Mouse (Mus musculus): ENCODE data around the gene Llcfc1.

Llcfc1 gene

GRCm38 (mm10) chr6:41684131-41684530 is at the start of gene Llcfc1:
Gene Llcfc1 (plus strand): TSS chr6:41684431.
- no peak for DNase-seq

DNA sequence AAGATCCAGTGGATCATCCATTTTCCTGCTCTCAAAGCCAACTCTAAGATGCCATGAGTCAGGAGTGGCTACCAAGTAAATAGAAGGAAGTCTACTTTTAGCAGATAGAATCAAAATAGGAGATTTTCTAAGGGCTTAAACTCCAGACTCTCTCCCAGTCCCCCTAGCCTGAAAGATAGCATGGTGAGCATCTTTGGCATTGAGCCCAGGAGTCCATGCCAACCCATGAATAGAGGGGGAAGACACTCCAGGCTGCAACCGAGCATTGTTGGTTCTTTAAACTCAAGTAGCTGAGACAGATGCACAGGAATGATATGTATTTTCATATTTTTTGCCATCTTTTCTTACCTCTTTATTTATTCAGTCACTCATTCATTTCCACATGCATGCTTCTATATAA is 49.0 kb upstream of the Llcfc1 start:
- DNase-seq: no peak

DNA sequence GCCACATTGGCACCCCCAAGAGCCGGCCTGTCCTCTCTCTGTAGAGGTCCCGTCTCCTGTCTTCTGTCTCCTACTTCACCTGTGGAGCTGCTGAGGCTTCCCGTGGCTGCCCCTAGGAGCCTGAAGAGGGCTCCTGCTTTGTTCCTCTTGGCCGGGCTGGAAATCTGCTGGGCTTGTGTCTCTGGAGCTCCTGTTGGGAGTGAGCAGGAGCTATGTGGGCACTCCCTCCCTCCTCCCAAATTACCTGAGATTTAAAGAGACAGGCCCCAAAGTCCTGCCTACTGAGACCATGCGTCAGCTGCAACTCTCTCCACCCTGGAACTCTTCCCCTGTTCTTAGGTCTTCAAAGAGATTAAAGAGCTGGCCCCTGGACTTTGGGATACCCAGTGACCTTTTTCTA is 48.1 kb upstream of the Llcfc1 start, which contains the start of gene Trpv6:
TSS of gene Trpv6 (minus strand) at position 228 of the 400 bp plus-strand sequence.
- DNase-seq: no peak

- DNase-seq: no peak
Observed at GRCm38 (mm10) chr6:41637393-41637792, 46.8 kb upstream of the Llcfc1 start.

GRCm38 (mm10) chr6:41637927-41638506 is 46.2 kb upstream of the Llcfc1 start:
- DNase-seq: no peak

GRCm38 (mm10) chr6:41640449-41640848 is 43.8 kb upstream of the Llcfc1 start:
- no peak for DNase-seq

DNA sequence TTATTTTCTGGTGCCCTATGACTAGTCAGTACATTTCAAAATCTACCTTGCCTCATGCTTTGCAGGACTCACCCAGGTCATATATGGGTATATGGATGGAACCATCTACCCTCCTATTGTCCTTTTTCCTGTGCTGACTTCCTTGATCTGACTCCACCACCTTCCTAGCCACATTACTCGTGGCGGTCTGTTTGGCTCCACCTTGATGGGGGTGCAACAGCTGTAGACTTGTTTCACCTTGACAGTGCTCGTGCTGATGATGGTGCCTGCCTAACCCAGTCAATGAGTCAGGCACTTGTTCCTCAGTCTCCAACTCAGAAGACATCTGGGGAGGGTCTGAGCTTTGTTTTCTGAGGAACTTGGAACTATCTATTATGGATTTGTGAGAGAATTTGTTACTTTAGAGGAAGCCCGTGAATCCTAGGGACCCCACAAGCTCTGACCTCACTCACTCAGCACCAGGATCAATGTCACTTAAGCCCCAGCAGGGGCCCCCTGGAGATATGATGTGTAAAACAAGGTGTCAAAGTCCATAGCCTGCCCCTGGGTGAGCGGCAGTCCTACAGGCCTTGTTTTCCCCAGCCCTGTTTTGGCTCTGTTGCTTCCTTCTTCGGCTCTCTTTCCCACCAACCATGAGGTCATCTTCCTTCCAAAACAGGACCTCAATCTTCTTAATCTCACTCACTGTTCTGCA is 42.9 kb upstream of the Llcfc1 start:
- DNase-seq: no peak

DNA sequence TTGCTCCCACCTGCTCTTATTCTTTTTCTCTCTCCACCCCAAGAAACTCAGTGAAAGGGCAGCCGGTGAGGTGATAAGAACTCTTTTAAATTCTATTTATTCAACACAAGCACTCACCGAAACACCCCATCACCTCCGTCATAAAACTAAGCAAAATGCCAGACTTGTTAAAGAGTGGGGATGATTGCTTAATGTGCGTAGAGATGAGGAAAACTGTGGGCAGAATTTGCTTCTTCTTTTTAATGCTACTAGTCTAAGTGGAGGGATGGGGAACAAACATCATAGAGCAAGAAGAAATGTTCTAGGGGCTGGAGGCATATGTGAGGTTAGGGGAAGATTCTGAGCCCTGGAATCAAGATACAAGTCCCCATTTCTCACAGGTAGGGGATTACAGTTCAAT is 41.5 kb upstream of the Llcfc1 start:
- no peak for DNase-seq

GRCm38 (mm10) chr6:41643227-41643626 is 41.0 kb upstream of the Llcfc1 start:
- no peak for DNase-seq

DNA sequence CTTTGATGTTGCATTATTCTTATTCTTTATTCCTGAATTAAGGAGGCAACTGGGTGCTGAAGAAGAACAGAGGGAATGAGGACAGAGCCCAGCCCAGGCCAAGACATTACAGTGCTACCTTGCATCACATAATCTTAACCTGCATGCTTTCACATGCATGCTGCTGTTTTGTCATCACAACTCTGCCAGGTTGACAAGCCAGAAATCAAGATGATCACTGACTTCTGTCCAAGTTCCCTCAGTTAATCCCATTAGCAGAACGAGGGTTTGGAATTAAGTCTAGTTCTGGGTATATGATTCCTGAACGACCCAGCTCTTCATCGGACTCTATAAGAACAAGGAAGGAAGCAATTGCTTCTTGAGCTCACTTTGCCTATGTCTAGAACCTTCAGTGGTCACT is 38.0 kb upstream of the Llcfc1 start:
- no peak for DNase-seq

GRCm38 (mm10) chr6:41646672-41647071 is 37.6 kb upstream of the Llcfc1 start:
- no peak for DNase-seq

GRCm38 (mm10) chr6:41653173-41653572 is 31.1 kb upstream of the Llcfc1 start:
- no peak for DNase-seq

DNA sequence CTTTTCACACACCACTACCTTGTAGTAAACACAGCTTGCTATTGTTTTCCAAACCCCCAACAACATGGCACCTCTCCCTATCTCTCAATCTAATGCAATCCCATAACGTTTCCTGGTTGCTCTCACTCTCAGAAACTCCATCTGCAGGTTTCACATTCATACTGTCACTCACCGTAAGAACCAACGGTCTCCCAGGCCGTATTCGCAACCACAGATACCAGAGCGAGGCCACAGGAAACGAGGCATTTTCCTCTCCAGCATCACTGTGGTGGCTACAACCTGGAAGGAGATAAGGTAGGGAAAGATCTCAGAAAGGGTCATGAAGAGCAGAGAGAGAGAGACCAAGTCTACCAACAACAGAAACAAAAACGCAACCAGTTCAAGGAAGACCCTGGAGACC is 29.6 kb upstream of the Llcfc1 start:
- no peak for DNase-seq

- no peak for DNase-seq
Observed at GRCm38 (mm10) chr6:41658487-41658886, 25.7 kb upstream of the Llcfc1 start.

- no peak for DNase-seq
Observed at GRCm38 (mm10) chr6:41662320-41662719, 21.9 kb upstream of the Llcfc1 start.

- DNase-seq: no peak
Observed at GRCm38 (mm10) chr6:41676530-41676929, 7.7 kb upstream of the Llcfc1 start.

GRCm38 (mm10) chr6:41680669-41681068 is 3.6 kb upstream of the Llcfc1 start, which contains the start of gene Trpv5:
Gene Trpv5 (minus strand): TSS chr6:41680769.
- peak; percentile 13 for DNase-seq

GRCm38 (mm10) chr6:41681656-41682055 is 2.6 kb upstream of the Llcfc1 start:
- DNase-seq: peak; percentile 21

GRCm38 (mm10) chr6:41684911-41685310 is 680 bp downstream of the Llcfc1 start:
- DNase-seq: no peak

DNA sequence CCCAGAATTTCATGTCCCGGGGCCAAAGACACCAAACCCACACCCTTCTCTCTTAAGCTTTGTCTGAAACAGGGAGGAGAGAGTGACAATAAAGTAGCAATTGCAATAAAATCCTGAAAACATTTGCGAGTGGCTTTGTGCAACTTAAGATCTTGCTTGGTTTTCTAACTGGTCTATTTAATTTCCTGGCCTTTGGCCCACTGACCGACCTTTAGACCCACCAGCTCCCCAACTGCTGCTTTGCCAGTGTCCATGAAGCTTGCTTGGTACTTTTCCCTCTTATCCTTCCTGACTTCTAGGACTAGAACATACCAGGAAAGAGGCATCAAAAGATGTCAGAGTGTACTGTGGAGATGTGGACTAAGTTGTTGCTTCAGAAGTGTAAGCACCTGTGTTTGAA is 1.4 kb downstream of the Llcfc1 start:
- peak; percentile 34 for DNase-seq

DNA sequence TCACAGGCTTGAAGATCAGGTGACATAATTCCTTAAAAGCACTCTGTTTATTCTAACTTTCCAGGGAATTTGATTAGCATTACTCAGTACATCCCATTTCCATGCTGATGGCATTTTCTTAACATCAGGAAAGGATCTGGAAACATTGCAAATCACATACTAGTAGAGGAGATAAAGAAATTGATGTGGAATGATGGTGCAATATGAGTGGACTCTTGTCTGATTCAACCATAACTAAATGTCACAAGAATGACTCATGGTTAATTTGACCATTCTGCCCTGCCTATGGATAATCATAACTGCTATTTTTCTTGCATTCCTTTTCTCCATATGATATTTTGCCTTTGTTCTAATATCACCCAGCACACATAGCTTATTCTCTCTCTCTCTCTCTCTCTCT is 8.0 kb downstream of the Llcfc1 start:
- DNase-seq: no peak

DNA sequence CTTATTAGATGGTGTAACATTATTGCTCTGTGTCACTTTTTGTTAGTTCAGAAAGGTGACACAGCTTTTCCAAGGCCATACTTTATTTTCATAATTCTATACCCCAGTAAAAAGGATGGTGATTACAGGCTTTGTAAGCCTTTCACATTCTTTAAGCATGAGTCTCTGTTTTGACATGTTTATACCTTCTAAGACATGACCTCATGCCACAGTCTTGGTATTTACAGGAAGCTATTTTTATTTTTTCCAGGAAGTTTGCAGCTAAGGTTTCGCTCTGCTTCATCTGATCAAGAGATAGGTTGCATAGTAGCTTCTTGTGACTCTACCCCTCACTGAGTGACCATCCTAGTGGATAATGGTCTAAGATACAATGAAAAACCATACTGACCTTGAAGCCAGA is 10.2 kb downstream of the Llcfc1 start:
- no peak for DNase-seq

DNA sequence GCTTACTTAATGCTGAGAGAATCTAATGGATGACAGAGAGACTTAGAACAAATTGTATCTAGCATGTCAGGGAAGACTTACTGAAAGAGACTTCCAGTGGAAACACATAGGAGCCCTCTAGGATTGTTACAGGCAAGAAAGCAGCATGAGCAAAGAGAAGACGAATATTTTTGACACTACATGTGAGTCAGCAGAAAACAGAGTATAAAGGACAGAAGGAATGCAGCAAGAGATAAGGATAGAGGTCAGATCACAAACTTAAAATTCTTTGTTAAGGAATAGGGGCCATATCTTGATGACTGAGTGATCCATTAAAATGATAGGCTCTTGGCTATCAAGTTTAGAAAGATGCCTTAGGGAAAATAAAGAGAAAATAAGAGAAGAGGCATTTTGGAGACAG is 17.0 kb downstream of the Llcfc1 start:
- no peak for DNase-seq

DNA sequence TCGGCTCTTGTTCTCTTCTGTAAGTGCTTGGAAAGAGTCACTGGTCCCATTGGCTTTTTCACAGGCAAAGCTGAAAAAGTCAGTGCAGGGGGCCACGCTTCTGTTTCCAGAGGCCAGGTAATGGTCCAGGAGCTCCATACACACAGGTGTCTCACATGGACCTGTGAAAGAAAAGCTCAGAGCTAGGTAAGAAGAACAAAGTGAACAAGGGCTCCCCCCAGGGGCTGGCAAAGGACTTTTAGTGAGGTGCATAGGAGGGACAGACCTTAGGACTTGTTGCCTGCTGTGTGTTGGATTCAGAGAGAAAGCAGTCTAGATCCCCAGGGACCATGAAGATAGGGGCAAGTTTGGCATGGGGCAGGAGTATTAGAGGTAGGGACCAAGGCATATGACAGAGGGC is 18.7 kb downstream of the Llcfc1 start:
- peak; percentile 12 for DNase-seq

DNA sequence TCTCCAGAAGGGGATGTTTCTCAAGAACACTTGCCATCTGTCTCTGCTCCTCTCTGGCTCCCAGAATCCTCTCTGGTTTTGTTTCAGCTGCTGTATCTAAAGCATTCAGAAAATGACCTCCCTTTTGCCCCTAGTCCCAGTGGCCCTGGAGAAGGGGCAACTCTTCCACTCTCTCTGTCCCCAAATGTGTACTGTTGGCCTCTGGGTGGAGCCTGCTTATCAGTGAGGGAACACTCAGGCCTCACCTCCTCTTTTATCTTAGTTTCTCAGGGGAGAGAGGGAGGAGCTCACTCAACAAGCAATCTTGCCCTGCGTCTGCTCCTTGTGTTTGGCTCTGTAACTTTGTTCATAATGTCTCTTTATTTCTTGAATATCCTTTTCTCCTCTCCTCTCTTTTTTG is 19.9 kb downstream of the Llcfc1 start, which contains the start of gene Kel:
TSS of gene Kel (minus strand) at position 217 of the 400 bp plus-strand sequence.
- no peak for DNase-seq

Data from kidney, adult 11 months (tissue).